Mouse (Mus musculus) embryonic facial prominence, embryonic 10.5 days (tissue): ENCODE data around the gene Exoc1. TPM values are rescaled to one million over a fixed set of nuclear protein-coding genes. Genes with fewer than 3 reads are reported as not detected.

Experiments
- DNase-seq: peaks from one replicate; pipeline ENCODE4 v3.0.0-alpha.2; 2017; ENCODE audit warnings: low spot score
- H3K27ac ChIP-seq: fragments of 300-500 bp; sonication (generic); replicated peaks from 2 replicates; pipeline ENCODE4 v1.5.1; 2016; ENCODE audit warnings: mild to moderate bottlenecking
- H3K27me3 ChIP-seq: fragments of 300-500 bp; sonication (generic); replicated peaks from 2 replicates; pipeline ENCODE4 v1.6.1; 2016; ENCODE audit warnings: low read depth, mild to moderate bottlenecking; ENCODE audit not compliant: poor library complexity, severe bottlenecking
- H3K36me3 ChIP-seq: fragments of 300-500 bp; sonication (generic); replicated peaks from 2 replicates; pipeline ENCODE4 v1.6.1; 2016; ENCODE audit warnings: mild to moderate bottlenecking, moderate library complexity
- H3K4me1 ChIP-seq: fragments of 300-500 bp; sonication (generic); 2 replicates; pipeline ENCODE4 v1.6.1; 2016
- H3K4me3 ChIP-seq: fragments of 300-500 bp; sonication (generic); 2 replicates; pipeline ENCODE4 v1.5.1; 2016; ENCODE audit warnings: mild to moderate bottlenecking, moderate library complexity
- H3K9me3 ChIP-seq: fragments of 300-500 bp; sonication (generic); 2 replicates; pipeline ENCODE4 v1.6.1; 2016; ENCODE audit warnings: mild to moderate bottlenecking
- WGBS: fragments of 180-500 bp; shearing (Covaris S2); methylation state at CpG from one replicate; pipeline ENCODE4 v1.1.7; 2016; 5-methylcytosine and 5-hydroxymethylcytosine counted together
- polyA plus RNA-seq: library from polyadenylated mRNA; unstranded; fragments of >200 nt; fragmentation: Nextera tagmentation; extraction: Ambion mirVana; gene quantifications from 2 replicates; pipeline ENCODE4 v1.2.1, GENCODE M21; 2016

The Exoc1 gene
- polyA plus RNA-seq, 1 experiment from 2014 or later = 42.4 TPM

DNA sequence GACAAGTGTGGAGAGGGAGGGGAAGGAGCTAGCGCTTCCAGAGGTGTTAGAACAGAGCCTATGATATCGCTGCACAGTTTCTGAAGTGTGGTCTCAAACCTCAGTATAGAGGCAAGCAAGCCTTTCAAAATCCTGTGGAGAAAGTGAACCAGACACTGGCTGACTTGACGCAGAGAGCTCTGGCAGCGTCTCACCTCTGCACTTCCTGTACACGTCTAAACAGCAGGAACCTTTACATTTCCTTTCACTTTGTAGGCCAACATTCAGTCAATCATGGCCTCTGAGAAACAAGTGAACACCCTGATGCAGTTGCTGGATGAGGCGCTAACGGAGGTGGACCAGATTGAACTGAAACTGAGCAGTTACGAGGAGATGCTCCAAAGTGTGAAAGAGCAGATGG, 14.1 kb downstream of the Exoc1 start:
- no peaks in the 10 kb centered on the region for H3K4me1 ChIP-seq
- no peaks in the 10 kb centered on the region for H3K27me3 ChIP-seq
- no peaks in the 10 kb centered on the region for H3K9me3 ChIP-seq
- 92% methylated on average over 8 of the region's 8 CpGs for WGBS
- no peak overlapping the region for H3K27ac ChIP-seq
- no peak for DNase-seq
- peaks cover 68% of the 10 kb centered on the region for H3K36me3 ChIP-seq
- no peak overlapping the region for H3K4me3 ChIP-seq

GRCm38 (mm10) chr5:76550426-76550825, 21.3 kb downstream of the Exoc1 start:
- H3K4me1 ChIP-seq = no peaks in the 10 kb centered on the region
- 90% methylated on average over 8 of the region's 8 CpGs for WGBS
- H3K4me3 ChIP-seq = no peak overlapping the region
- no peaks in the 10 kb centered on the region for H3K9me3 ChIP-seq
- no peak for DNase-seq
- H3K27ac ChIP-seq = no peak overlapping the region
- no peaks in the 10 kb centered on the region for H3K27me3 ChIP-seq
- peaks cover 61% of the 10 kb centered on the region for H3K36me3 ChIP-seq

- Histone ChIP-seq H3K27ac (no peak overlapping the region), H3K36me3 (peaks cover 92% of the 10 kb centered on the region), H3K4me3 (no peak overlapping the region), H3K27me3 (no peaks in the 10 kb centered on the region), H3K4me1 (no peaks in the 10 kb centered on the region), H3K9me3 (no peaks in the 10 kb centered on the region)
- DNase-seq = peak; percentile 69
- WGBS = 24% methylated on average over 3 of the region's 3 CpGs
Observed at GRCm38 (mm10) chr5:76565321-76565720, 36.2 kb downstream of the Exoc1 start.

GRCm38 (mm10) chr5:76574251-76574650, 45.1 kb downstream of the Exoc1 start:
- H3K9me3 ChIP-seq = 0 out of 2 replicates have a peak, but pooled peaks cover 4% of the 10 kb centered on the region
- 69% methylated on average over 7 of the region's 7 CpGs for WGBS
- peaks cover 27% of the 10 kb centered on the region for H3K36me3 ChIP-seq
- no peaks in the 10 kb centered on the region for H3K4me1 ChIP-seq
- no peak for DNase-seq
- H3K27ac ChIP-seq = no peak overlapping the region
- H3K4me3 ChIP-seq = no peak overlapping the region
- H3K27me3 ChIP-seq = no peaks in the 10 kb centered on the region

DNA sequence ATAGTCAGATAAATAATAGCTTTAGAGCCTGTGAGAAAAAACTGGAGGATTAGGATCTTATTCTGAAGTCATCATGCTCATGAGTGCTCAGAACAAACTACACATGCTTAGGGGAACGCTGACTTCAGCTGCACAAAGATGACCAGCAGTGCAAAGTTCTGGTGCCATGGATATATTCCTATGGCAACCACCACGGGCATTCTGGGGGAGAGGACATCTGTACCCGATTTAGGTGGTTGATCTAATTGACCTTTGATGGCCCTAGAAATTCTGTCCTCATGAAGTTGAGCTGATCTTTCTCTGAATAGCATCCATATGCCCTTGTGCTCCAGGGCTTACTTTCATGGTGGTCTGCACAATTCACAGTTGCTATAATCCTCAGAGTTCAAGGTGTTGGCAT, 47.9 kb downstream of the Exoc1 start:
- H3K4me1 ChIP-seq = no peaks in the 10 kb centered on the region
- H3K36me3 ChIP-seq = no peaks in the 10 kb centered on the region; the same call in 1 of the 2 replicates
- H3K27me3 ChIP-seq = no peaks in the 10 kb centered on the region
- 0 out of 2 replicates have a peak, but pooled peaks cover 4% of the 10 kb centered on the region for H3K9me3 ChIP-seq
- H3K4me3 ChIP-seq = no peak overlapping the region
- H3K27ac ChIP-seq = no peak overlapping the region
- peak; percentile 38 for DNase-seq
- WGBS = 45% methylated on average over 3 of the region's 3 CpGs

DNA sequence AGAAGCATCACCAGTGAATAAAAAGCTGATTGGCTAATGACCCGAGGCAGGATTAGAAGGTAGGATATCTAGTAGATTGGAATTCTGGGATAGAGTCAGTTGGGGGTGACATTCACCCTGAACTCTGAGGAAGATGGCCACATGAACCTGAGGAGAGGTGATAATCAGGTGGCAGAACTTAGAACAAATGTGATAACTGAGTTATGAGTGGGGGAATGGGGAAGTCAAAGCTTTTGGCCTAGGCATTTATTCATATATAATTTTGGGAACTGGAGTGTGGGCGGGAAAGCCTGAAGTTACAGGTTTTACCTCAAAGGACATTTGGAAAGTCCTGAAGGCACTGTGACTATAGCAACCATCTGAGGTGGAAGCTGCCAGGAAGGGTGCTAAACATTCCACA, 56.3 kb downstream of the Exoc1 start:
- DNase-seq = no peak
- Histone ChIP-seq H3K27ac (no peak overlapping the region), H3K4me3 (no peak overlapping the region), H3K36me3 (no peaks in the 10 kb centered on the region), H3K4me1 (peaks cover 10% of the 10 kb centered on the region), H3K27me3 (no peaks in the 10 kb centered on the region), H3K9me3 (no peaks in the 10 kb centered on the region)
- 88% methylated on average over 2 of the region's 2 CpGs for WGBS

GRCm38 (mm10) chr5:76588551-76589283, 59.6 kb downstream of the Exoc1 start, which contains the start of gene Cep135:
TSS of gene Cep135 (plus strand) at chr5:76588698.
- Histone ChIP-seq H3K9me3 (no peaks in the 10 kb centered on the region), H3K4me1 (peaks cover 10% of the 10 kb centered on the region), H3K27ac (peak within 1 kb of the TSS; percentile 96), H3K36me3 (peaks cover 22% of the 10 kb centered on the region), H3K27me3 (no peaks in the 10 kb centered on the region), H3K4me3 (peak within 1 kb of the TSS; percentile 84)
- DNase-seq = peak; percentile 93
- WGBS = under 1% methylated on average over 92 of the region's 92 CpGs

- Histone ChIP-seq H3K27me3 (no peaks in the 10 kb centered on the region), H3K36me3 (peaks cover 28% of the 10 kb centered on the region), H3K9me3 (no peaks in the 10 kb centered on the region), H3K27ac (peak overlapping the region; percentile 96), H3K4me1 (peaks cover 10% of the 10 kb centered on the region), H3K4me3 (peak overlapping the region; percentile 84)
- 7% methylated on average over 7 of the region's 7 CpGs for WGBS
- peak; percentile 12 for DNase-seq
Observed at GRCm38 (mm10) chr5:76589311-76589710, 60.2 kb downstream of the Exoc1 start.

DNA sequence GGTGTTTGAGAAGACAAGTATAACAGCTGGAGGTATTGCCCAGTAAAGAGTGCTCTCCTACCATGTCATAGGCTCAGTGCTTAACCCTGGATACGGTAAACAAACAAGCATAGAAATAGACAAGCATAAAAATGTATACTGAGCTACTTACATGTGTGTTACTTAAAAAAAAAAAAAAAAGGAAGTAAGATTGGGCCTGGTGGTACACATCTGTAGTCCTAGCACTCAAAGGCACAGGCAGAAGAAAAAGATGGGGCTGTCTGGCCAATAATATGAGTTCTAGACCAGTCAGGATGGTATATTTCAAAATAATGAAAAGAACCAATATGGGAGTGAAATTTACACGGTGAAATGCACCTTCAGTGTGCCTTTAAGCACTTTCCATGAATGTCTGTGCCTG, 60.9 kb downstream of the Exoc1 start:
- peak overlapping the region; percentile 84 for H3K4me3 ChIP-seq
- peaks cover 35% of the 10 kb centered on the region for H3K36me3 ChIP-seq
- WGBS = 78% methylated on average over 2 of the region's 2 CpGs
- peaks cover 10% of the 10 kb centered on the region for H3K4me1 ChIP-seq
- H3K9me3 ChIP-seq = no peaks in the 10 kb centered on the region
- no peak for DNase-seq
- H3K27me3 ChIP-seq = no peaks in the 10 kb centered on the region
- H3K27ac ChIP-seq = no peak overlapping the region

DNA sequence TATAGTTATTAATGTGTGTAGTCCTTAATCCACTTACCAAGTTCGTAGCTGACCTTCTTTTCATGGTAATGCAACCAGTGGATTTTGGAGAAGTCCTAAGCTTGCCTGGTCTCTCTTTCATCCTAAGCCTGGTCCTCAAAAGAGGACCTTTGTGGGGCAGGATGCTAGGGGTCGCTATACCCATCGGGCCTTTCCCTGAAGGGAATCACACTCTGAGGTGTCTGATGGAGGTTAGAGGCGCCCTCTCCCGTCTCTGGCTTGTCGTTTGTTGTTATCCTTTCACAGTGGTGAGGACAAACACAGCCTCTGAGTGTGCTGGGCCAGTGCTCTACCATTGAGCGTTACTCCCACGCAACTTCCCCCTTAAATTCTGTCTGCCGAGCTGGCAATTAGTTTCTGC, 62.8 kb downstream of the Exoc1 start:
- peaks cover 54% of the 10 kb centered on the region for H3K36me3 ChIP-seq
- peaks cover 10% of the 10 kb centered on the region for H3K4me1 ChIP-seq
- H3K9me3 ChIP-seq = no peaks in the 10 kb centered on the region
- H3K27me3 ChIP-seq = no peaks in the 10 kb centered on the region
- no peak overlapping the region for H3K4me3 ChIP-seq
- no peak for DNase-seq
- no peak overlapping the region for H3K27ac ChIP-seq
- WGBS = 53% methylated on average over 9 of the region's 9 CpGs

GRCm38 (mm10) chr5:76609702-76610370, 80.7 kb downstream of the Exoc1 start:
- H3K36me3 ChIP-seq = peaks cover 97% of the 10 kb centered on the region

GRCm38 (mm10) chr5:76612867-76613499, 83.9 kb downstream of the Exoc1 start:
- no peak for DNase-seq
- Histone ChIP-seq H3K27me3 (no peaks in the 10 kb centered on the region), H3K27ac (no peak overlapping the region), H3K4me1 (no peaks in the 10 kb centered on the region), H3K4me3 (no peak overlapping the region), H3K9me3 (no peaks in the 10 kb centered on the region), H3K36me3 (peaks cover 93% of the 10 kb centered on the region)
- 86% methylated on average over 6 of the region's 6 CpGs for WGBS

More at GRCm38 (mm10) chr5:76609702-76610370, 80.7 kb downstream of the Exoc1 start:
- no peak overlapping the region for H3K4me3 ChIP-seq
- no peaks in the 10 kb centered on the region for H3K27me3 ChIP-seq
- no peak for DNase-seq
- WGBS = 94% methylated on average over 8 of the region's 8 CpGs
- H3K9me3 ChIP-seq = no peaks in the 10 kb centered on the region
- no peak overlapping the region for H3K27ac ChIP-seq
- no peaks in the 10 kb centered on the region for H3K4me1 ChIP-seq
